Mouse (Mus musculus): Measurements from ENCODE around the gene Slc37a1.

DNA sequence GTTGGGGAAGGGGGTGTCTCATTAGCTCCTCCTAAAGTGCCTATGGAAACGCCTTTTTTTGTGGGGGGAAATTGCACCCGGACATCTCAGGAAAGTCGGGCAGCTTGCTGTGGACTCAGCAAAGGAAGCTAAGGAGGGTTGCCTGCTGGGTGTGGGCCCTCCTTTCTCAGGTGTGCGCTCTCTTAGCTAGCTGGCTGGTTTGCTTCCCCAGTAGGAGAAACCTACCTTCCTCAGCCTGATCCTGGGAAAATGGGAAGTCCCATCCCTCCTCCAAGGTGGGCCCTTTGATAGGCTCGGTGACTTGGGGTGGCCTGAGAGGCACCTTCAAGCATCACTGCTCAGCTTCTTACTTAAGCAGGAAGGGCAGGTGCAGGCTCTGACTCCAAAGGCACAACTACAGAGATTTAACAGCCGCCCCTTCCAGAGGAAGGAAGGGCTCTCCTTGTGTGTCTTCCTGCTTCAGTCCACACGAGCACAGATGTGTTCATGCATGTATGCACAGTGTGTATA, 100.2 kb downstream of the Slc37a1 start:
- no peak for TF ChIP-seq CTCF (IDR thresholded peaks at IDR 0.05; ENCODE audit: borderline replicate concordance, insufficient read depth, low read depth, low read length)
- 0 out of 2 replicates have a peak, but pooled peaks have one; percentile 0 for TF ChIP-seq POLR2A (IDR thresholded peaks at IDR 0.05; ENCODE audit: borderline replicate concordance, insufficient read depth, low read length)
